Mouse (Mus musculus) c-Kit-positive CD71-positive TER-119-negative erythroid progenitor cells, embryonic 14.5 days (primary cell): ENCODE data around the gene Nrp1.

Source experiments
- DNase-seq: peaks from one replicate; pipeline ENCODE4 v3.0.0-alpha.2; 2013; ENCODE audit warnings: low read depth

Gene Nrp1

DNA sequence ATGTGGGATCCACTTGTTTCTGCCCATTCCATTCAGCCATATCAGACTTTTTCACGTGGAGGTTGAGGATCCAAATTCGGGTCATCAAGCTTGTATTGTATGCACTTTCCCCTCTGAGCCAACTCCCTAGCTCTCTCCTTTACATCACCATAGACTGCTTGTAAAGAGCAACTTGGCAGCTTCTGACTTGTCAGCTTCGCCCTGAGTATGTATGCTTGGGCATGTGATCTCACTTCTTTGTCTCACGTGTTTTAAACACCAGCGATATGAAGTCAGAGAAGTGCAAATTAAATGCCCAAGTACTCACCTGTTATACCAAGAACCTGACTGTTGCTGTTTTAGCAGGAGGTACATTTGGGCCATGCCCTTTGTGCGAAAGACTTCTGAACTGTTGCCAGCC, 12.6 kb downstream of the Nrp1 start:
- no peak for DNase-seq

DNA sequence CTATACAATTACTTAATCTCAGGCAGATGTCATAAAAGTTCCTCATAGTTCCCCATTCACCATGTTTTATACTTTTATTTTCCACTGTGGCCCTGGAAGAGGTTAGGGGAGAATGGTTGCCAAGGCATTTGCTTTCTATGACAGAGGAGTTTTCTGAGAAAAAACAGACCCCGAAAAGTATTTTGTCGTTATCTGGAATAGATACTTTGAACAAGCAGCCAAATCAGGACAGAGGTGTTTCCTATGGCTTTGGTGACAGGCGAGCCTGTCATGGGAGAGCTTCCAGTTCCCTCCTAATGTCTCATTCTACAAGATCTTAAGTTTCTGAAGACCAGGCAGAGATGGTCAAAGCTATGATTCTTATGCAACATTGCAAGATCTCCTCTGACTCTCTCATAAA, 13.4 kb downstream of the Nrp1 start:
- DNase-seq: no peak

DNA sequence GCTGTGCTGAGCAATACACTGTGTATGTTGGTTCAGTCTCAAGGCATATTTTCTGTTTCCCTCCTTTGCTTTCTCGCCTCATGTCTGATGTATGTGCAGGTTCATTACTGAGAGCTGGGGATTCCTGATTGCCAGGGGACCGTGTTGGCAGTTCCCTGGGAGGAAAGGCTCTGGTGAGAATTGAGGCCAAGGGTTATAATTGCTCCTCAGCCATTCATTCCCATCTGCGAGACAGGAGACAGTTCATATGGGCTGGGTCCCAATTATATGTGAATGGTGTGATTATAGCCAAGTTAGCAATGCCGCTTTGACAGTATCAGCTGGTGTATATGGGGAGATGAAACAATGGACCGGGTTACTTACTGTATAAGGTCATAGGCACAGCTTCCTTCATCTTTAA, 14.3 kb downstream of the Nrp1 start:
- no peak for DNase-seq

DNA sequence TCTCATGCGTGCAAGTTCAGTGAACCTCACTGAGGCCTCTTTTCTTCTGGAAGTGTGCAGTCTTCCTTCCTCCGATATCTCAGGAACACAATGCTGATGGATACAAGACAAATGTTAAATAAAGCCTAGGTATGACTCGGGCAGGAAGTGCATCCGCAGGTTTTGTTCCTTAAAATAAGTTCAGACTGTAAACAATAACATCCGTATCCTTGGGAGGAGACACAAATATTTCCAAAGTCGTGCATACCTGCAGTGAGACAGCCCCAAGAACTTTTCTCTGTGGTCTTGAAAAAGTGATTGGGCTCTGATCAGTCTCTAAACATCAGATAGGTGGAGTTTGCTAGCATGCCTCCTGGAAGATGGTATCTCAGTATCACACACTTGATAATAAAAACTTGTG, 15.0 kb downstream of the Nrp1 start:
- no peak for DNase-seq

DNA sequence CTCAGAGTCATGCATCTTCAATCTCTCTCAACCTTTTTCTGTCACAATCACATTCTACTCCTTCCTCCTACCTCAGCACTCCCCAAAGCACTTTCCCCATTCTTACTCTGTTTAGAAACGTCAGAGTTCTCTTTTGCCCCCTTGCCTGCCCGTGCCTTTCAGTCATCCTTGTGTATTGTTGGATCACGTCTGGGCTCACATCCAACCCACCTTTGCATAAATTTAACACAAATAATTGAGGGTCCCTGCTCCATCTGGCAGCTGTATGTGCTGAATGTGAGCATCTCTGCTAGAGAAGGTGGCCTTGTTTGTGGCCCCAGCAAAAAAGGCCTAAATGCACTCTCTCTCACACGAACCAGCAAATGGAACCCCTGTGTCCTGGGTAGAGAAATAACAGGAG, 16.9 kb downstream of the Nrp1 start:
- no peak for DNase-seq

DNA sequence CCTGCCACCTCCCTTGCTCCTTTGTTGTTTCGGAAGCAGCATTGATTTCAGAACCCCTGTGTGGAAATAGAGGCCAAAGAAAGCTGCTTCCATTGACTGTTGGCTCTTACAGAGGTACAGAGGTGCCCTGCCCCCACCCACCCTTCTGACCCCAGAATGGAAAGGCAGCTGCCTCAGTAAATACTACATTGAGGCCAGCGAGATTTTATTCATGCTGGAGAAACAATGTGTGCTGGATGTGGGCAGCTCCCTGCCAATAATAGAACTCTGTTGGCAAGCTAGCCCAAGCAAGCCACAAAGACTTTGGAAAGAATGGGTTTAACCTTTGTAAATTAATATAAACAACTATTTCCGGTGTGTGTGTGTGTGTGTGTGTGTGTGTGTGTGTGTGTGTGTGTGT, 24.8 kb downstream of the Nrp1 start:
- no peak for DNase-seq

DNA sequence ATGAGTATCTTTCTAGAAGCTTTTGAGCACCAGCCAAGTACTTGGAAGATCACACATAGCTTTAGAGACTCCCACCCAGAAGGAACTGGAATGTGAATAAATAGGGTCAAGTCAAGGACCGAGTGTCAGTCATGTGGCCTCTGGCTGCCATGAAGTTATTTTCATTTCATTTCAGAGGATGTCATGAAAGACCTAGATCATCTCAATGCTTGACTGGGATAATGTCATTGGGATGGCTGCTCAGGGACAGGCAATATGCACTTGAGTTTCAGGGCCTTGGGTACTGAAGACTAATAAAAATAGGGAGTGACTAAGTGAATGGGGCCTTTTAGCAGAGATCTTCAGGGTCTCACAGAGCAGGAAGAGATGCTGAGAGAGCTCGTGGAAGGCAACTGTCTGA, 26.0 kb downstream of the Nrp1 start:
- DNase-seq: no peak

DNA sequence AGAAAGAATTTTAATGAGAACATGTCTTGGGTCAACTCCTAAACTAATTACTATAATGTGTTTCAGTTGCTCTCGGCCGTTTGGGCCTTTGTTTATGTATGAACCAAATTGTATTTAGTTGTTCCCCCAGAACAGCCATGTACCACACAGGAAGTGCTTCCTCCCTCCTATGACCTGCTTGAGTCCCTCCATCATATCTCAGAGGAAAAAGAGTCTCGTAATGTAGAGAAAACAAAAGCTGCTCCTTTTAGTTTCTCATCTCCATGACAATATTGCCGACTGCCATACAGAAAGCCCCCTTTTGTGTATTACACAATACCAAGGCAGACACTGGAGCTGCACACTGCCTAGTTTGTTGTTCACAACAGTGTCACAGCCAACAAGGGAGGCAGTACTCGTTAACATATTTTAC, 26.5 kb downstream of the Nrp1 start:
- DNase-seq: no peak

DNA sequence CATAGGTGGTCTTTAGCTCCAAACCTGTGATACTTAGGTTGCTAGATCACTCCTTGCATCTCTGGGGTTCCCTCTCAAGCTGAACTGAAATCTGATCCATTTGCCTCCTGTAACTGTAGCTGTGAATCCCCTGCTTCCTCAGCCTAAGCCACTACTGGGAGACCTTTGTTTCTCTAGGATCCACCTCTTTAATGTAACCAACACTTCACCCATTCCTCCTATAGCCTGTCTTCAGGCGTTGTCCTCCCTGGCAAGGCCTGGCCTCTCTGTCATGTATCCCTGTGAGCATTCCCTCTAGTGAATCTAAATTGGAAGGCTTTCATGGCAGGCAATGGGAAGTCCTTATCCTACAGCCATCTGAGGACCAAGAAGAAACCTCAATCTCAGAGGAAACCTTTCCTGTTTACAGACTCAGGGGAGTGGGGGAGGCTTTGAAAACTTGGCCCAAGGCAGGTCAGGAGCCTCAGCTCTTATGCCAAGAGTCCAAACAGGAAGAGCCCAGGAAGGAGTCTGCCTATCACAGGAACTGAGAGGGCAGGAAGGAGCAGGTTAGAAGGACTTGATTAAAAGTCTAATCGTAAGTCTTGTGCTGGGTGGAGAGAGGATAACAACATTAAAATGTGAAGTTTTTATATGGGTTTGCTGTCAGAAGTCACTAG, 28.7 kb downstream of the Nrp1 start:
- DNase-seq: no peak

DNA sequence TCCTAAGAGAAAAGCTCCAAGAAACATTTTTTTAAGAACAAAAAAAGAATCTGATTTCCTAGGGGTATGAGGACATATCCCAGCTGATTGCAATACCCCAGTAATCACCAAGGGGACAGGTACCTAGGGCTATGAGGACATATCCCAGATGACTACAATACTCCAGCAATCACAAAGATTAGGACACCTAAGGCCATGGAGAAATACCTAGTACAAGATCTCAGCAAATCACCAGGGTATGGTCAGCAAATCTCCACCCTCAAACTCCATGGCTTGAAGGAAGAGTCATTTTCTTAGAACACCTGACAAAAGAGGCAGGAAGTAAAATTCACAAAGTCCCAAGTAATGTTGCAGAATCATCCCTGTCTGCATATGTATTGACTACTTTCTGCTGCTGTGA, 32.4 kb downstream of the Nrp1 start:
- no peak for DNase-seq

DNA sequence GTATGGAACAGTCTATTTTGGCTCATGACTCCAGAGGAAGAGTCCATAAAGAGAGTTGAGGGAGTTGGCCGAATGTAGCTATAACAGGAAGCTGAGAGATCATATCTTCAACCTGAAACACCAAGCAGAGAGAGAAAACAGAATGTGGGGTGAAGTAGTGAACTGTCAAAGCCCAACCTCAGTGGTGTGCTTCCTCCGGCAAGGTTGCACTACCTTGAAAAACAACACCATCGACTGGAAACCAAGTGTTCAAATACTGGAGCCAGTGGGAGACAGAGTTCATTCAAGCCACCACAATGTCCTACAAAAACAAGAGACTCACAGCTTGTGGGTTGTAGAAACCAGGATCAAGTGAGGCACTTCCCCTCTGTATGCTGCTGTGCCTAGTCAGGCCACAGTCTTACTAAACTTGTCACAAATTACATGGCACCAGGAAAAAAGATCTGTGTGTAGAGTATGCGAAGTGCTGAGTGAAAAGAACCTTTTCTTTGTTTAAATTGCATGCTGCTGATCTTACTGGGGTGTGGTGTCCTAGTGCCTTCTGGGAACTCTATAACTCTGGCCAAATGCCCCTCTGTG, 32.9 kb downstream of the Nrp1 start:
- DNase-seq: no peak

DNA sequence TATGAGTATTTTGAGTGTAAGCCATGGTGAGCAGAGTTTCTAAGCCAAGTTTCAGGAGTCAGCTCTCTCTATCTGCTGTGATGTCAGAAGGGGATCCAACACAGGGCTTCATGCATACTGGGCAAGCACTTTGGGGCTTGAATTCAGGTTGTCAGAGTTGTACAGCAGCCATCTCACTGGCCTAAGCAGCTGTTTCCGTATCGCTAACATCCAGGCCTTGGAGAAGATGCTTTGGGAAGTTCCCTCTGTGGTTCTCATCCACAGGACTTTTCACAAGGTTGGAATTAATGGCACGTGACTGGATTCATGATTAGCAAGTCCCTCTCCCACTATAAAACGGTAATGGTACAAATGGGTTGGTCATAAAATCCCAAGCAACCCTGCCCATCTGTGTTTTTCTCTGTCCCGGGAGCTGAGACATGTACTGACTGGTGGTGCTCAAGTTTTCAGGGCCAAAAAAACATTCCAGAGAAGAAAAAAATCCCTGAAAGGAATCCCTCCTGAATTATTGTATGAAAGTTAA, 36.3 kb downstream of the Nrp1 start:
- no peak for DNase-seq

DNA sequence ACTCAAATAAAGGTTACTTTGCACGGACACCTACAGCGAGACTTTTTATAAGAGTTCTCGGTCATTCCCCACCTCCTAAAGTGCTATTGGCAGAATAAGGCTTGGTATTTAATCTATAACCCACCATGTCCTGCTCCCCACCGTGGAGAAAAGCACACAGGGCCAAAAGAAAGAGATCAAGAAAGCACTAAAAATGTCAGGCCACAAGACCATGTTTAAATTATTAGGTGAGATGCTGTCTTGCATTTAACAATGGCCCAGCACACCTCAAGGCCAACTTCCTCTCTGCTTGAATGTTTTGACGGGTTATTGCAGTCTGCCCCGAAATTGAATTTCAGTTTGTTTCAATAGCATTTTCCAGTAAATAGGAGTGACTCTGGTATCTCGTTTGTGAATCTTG, 38.6 kb downstream of the Nrp1 start:
- no peak for DNase-seq

DNA sequence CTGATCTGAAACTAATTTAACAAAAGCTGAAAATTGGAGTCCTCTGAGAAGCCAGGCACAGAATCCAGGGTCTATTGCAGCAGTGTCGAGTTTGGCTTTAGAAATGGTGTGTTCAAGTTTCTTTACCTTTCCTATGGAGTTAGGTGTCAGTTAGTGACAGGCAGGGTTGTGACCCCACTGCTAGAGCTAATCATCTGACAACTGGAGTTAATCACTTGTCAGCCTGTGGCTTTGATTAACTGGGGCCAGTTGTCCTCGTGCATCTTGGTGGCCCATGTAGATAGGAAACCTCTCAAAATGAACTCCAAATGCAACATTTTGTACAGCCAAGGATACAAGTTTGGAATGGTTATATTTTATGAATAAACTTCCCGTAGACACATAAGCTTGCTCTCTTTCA, 39.0 kb downstream of the Nrp1 start:
- no peak for DNase-seq

DNA sequence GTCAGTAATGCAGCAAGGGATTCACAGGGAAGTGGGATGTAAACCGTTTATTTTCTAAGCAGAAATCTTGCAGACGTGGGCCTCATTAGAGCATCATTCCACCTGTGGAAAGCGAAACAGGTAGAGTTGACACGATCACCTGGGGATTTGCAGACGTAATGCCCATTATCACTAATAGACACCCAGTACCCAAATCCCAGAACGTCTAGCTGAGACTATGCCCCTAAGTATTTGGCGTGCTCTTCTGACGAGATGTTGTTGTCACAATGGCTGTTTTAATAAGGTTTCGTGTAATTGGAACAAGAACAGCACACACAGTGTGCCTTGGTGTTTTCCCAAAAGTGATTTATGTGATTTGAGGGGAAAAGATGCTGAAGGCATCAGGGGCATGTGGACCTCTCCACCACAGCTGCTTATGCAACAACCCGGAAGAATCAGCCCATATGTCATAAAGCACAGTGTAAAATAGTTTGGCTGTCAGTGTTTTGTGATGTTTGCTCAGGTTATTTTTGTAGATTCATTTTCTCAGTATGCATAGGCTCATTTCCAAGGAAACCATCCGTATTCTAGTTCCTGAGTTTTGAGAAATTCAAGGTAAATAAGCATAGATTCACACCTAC, 40.2 kb downstream of the Nrp1 start:
- DNase-seq: no peak

DNA sequence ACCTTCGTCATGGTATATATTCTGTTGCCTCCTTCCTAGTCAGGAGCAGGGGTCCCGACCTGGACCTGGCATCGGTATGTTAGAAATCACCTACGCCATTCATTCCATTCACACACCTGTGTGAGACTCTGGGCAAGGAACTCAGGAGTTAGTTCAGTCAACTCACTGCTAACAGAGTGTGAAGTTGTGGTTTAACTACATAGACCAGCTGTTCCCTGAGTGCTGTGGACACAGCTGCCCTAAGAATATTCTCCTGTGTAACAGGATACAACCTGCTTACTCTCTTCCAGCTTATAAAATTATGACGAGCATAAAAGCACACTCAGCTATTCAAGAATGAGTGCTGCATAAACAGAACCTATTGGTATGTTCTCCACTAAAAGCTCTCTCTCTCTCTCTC, 41.9 kb downstream of the Nrp1 start:
- DNase-seq: no peak

DNA sequence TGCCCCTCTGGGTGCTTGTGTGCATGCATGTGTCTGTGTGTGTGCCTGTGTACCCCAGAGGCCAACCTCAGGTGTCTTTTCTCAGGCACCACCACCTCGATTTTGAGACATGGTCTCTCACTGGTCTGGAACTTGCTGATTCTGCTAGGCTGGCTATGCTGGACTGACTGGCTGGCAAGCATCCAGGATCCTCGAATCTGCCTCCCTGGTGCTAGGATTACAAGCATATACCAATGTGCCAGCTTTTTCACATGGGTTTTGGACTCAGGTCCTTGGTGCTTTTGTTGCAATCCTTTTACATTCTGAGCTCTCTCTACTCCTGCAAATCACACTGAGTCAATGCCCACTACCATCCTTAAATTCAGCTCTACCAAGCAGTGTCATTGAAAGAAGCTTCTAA, 46.5 kb downstream of the Nrp1 start:
- DNase-seq: no peak

DNA sequence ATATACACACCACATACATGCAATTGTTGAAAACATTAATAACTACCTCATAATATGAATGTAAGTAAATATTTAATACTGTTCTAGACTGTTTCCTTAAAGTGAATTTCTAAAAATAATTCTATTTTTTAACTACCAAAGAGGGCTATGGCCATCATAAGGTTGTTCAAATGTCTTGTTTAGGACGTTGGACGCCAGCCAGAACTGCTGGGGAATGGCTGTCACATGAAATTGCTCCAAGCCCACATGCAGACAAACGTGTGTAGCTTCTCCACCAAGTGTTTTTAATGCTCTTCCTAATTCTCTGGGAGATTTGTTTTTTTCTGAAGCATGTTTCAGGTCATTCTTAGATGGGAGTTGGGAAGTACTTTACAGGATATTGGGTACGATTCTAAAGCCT, 55.0 kb downstream of the Nrp1 start:
- no peak for DNase-seq

DNA sequence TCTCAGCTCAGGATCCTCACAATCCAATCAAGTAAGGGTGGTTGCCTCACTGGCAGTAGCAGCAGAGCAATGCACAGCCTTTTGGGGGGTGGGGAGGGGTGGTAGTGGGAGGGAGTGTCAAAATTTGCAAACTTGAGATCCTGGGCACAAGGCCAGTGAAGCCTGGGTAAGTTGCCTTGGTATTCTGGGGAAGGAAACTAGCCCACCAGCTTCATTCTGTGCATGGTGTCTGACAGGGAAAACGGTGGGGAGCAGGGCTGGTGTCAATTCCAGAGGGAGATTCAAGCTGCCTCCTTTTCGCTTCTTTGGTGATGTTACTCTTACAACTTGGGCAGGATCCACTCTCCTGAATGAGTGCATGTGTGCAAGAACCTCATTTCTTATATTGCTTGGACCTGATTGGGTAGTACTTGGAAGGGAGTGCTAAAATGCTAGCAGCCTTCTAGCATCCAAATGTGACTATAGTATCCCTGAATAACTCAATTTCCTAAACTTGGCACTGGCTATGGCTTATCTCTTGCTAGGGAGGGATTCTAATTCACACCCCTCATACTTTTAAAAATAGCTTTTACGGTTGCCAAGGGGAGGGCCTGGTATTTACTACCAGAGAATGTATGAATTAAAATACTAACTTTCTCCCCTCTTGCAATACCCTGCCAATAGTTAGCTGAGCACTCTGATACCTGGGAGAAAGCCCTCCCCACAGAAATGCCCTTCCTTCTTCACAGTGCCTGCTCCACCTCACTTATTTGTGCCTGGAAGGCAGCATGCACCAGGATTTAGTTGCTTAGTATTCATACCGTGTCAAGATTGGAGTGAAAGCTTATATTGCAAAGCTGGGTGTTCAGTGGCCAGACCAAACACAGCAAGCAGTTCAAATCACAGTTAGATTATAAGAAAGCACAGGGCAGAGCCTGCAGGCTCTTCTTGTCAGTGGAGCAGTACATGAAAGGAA, 57.6 kb downstream of the Nrp1 start:
- DNase-seq: no peak

DNA sequence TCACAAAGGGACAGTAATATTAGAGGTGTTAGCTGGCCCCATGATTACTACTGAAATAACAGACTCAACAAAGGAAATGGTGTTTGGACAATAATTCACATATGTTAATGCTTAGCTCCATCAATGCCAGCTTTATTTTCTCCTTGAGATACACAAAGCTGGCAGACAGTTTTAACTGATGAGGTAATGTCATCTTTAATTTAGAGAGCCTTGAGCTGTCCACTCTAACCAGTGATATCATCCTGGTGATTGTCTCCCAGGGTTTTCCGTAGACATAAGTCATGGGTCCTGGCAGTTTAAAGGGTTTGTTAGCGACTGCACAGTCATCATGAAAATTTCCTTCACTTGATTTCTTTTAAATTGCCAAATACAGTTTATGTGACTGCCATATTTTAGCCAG, 58.5 kb downstream of the Nrp1 start:
- no peak for DNase-seq

DNA sequence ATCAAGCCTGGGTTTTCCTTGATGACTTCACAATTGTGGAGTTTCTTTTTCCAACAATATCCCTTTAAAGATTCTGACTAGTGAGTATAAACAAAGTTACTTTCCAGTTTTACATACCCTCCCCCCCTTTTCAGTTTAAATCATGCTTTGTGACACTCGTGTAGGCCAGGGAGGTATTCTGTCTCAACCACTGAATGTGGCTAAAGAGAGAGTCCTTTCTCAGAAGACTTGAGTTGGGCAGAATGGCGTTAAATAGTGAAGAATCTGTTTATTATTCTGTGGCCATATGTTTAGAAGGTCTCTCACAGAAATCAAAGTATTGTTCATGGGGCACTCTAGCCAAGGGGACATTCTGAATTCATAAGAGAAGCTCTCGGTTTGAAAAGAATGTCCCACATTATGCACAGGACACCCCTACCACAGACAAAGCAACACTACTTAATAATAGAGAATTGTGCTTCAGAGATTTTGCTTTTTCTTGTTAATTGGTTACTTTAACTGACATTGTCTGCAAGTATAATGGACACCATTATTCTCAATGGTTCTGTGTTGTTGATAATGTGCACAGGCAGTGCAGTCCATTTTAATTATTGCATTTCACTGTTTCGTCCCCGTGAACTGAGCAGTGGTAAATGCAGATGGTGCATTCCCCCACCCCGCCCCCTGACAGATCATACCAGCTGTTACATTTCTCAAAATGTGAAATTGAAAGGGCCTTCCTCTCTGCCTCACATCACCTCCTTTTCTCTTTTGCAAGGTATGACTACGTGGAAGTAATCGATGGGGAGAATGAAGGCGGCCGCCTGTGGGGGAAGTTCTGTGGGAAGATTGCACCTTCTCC, 59.8 kb downstream of the Nrp1 start:
- DNase-seq: no peak

DNA sequence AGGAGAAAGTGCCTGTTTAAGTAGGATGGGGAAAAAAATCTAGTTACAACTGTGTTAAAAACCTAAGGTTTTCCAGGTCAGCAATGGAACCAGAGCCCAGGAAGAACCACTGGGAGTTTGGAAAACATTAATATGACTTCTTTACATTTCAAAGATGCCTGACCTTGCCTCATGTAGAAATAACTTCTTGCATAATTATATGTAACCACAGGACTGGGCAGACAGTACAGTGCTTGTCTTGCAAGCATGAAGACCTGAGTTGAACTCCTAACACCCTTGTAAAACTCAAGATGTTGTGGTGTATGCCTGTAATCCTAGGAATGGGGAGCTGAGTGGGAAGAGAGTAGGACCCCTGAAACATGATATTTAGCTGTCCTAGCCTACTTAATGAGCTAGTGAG, 61.6 kb downstream of the Nrp1 start:
- DNase-seq: no peak
